Mouse (Mus musculus) frontal cortex, adult (tissue): ENCODE results near the gene Chd1.
A peak's percentile ranks its signal among the peaks of the same experiment; 100 is the strongest.
"Not testable (repeated sequence)": the region's sequence is repeated elsewhere in the genome, so short reads cannot be mapped to it uniquely, and the experiment has no call there.

Experiments
- ATAC-seq: cut with Nextera tagmentation; 2 replicates; pipeline ENCODE4 v1.9.2; 2017; ENCODE audit warnings: mild to moderate bottlenecking, moderate library complexity, mixed read lengths; ENCODE audit not compliant: low TSS enrichment

Chd1 gene

GRCm38 (mm10) chr17:15704475-15705300 is at the start of gene Chd1:
Chd1 (plus strand) TSS chr17:15704967.
- peak; percentile 93 for ATAC-seq

DNA sequence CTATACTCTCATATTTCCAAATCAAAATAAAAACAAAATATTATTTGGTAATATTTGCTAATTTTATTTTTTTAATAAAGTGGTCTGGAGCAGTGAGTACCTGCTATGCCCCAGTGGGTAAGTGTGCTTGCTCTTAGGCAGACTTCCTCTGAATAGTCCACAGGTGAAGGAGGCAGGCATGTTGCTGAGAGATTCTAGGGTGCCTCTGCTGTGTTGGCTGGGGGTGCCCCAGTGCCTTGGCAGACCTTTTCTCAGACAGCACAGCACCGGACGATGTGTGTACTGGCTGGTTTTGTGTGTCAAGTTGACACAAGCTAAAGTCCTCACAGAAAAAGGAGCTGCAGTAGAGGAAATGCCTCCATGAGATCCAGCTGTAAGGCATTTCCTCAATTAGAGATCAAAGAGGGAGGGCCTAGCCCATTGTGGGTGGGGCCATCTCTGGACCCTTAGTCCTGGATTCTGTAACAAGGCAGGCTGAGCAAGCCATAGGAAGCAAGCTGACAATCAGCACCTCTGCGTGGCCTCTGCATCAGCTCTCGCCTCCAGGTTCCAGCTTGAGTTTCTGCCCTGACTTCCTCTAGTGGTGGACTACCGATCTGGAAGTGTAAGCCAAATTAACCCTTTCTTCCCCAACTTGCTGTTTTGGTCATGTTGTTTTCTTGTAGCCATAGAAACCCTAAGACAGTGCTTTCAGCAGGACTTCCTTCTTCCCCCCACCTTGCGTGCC is 47.7 kb upstream of the Chd1 start:
- ATAC-seq: no peak

DNA sequence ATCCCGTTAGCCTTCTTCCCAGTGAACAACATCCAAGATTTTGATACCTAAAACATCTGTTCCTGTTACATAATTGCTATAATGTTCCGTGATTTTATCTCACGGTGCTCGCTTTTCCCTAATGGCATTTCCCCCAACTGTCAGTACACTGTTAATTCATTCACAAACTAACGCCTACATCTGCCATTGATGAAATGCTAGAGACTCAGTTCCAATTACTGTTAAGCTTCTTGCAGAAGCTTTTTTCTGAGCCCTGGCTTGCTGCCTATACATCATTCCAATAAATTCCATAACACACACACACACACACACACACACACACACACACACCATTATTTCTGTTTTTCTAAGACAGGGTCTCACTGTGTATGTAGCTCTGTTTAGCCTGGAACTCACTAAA is 31.9 kb upstream of the Chd1 start:
- no peak for ATAC-seq

GRCm38 (mm10) chr17:15677970-15678645 is 26.7 kb upstream of the Chd1 start:
- ATAC-seq: no peak

DNA sequence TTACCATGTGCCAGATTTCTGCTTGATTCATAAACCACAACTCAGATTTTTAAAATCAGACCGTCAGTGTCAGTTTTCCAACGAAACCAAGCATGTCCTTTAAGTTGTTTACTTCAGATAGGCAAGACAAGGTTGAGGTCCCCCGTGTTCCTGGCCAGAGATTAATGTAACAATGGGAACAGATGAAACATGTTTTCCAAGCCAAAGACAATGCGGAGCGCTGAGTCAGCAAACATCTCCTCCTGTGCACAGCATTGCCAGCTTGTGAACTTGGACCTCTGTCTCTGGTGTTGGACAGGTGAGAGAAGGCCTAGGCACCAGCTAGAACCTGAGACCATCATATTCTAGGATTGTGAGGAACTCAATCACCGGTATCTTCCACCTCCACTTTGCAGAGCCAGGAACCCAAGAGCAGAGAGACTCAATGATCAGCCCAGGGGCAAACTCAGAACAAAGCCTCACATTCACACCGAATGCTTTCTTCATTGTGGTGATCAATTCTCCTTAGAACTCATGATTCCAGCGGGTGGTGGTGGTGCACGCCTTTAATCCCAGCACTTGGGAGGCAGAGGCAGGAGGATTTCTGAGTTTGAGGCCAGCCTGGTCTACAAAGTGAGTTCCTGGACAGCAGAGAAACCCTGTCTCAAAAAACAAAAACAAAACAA is 24.7 kb upstream of the Chd1 start:
- no peak for ATAC-seq

GRCm38 (mm10) chr17:15680661-15681060 is 24.1 kb upstream of the Chd1 start:
- ATAC-seq: no peak

- no peak for ATAC-seq
Measured at GRCm38 (mm10) chr17:15686396-15686795, 18.4 kb upstream of the Chd1 start.

DNA sequence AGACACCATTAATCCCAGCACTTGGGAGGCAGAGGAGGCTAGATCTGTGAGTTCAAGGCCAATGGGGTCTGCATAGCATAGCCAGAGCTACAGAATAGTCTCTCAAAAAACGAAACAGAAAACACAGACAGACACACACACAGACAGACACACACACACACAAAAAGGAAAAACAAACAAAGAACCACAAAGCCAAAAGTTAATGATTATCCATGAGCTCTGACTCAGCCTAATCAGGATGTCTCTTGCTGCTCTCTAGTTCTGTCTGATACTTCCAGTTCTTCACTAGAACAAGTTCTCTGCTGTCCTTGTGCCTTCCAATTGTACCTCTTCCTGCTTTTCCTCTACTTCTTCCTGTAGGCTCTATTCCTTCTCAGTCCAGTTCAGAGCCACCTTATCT is 14.5 kb upstream of the Chd1 start:
- no peak for ATAC-seq

- ATAC-seq: no peak
Measured at GRCm38 (mm10) chr17:15695566-15695965, 9.2 kb upstream of the Chd1 start.

DNA sequence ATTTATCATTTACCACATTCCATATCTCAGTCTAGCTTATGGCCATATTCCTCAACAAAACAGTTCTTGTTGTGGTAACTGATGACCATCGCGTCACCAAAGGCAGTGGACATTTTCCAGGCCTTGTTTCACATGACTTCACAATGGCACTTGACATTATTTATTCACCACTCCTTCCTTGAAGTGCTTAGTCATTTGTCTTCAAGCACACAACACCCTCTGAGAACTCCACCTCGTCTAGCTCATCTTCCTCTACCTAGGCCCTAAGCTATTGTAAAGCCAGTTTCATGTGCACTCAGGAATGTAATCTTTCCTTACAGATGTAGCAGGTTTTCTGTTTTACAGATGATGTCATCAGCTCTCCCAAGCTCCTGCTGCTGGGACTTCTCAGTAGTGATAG is 5.8 kb upstream of the Chd1 start:
- ATAC-seq: no peak

DNA sequence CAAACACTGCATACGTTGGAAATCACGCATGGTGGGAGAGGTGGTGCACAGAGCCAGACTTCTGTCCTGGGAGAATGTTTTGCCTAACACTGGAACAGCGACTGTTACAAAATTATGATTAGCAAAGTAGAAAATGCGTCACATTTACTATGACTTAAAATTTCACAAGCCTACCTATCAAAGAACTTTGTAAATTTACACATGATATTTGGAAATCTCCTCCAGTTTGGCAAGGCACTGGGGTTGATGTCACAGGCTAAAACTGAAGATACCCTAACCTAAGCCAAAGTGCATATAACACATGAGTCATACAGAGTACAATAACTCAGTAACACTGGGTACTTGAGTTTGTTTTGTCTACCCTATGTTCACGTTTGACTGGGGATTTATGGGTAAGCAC is 3.3 kb upstream of the Chd1 start:
- no peak for ATAC-seq

GRCm38 (mm10) chr17:15704158-15704474 is 651 bp upstream of the Chd1 start:
- ATAC-seq: no peak; the same call in 1 of the 2 replicates

DNA sequence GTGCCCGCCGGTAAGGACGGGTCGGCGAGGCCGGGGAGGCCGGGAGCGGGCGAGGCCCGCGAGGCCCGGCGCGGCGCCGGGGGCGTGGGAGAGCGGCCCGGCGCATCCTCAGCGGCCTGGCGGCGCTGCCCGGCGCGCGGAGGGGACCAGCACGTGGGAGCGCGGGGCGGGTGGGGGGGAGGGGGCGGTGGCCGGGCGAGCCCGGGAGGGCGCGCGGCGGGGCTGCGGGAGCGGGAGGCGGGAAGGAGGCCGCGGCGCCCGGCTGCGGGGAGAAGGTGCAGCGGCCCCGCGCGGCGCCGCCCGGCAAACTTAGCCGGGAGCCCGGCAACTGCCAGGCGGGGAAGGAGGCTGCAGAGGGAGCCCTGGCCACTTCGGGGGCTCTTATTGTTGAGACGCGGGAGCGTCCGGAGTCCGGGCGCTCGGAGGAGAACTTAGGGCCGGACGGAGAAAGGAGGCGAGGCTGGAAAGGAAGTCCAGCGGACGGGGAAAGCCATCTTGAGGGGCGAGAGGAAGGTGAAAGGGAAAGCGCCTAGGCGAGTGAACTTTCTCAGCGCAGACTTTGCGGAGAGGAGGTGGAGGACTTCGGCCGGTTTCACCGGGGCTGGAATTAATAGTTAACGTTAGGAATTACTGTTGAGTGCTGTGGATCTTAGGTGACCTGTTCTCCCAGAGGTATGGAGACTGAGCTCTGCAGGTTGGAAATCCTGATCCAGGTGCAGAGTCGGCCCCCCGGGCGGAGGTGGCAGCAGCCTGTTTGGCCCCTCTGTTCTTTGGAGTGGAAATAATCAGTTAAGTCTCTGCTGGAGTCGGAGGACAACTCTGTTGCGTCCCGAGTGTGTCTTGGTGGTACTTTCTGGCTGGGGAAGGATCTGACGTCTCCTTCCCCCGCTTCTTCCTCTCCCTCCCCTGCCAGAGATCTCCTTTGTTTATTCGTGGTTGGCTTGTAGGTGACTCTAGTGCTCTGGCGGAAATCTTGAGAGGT is 827 bp downstream of the Chd1 start:
- peak; percentile 38 for ATAC-seq

- ATAC-seq: no peak
Measured at GRCm38 (mm10) chr17:15714507-15714906, 9.7 kb downstream of the Chd1 start.

DNA sequence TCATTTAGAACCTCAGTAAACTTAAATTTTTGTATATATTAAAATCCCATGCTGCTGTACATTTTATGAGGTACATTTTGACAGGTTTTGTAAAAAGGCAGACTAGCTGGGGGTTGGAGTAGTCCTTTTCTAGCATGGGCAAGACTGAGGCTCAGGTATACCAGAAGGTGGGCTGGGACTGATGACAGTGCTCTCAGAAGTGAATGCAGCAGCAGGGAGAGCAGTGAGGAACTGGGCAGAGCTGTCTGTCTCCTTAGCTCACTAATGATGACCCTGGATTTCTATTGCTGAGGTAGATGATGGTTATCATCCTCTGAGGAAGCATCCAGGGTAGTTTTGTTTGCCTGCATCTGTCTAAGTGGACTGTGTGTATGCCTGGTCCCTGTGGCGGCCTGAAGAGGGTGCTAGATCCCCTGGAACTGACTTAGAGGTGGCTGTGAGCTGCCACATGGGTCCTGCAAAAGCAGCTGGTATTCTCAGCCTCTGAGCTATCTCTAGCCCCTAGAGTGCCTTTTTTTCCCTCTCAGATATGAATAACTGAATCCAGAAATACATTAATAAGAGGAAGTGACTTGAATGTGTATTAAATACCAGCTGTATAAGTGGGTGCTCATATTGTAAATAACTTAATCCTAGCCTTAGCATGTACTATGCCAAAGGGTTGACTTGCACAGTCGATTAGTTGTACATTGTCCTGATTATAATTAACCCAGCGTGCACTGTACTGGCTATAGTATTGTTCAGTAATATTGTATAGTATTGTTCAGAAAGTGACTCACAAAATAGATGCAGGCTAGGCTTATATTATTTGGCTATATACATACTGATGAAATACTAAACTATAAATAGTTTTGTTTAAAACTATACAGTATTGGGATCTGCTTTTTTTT is 10.5 kb downstream of the Chd1 start:
- peak; percentile 74 for ATAC-seq

DNA sequence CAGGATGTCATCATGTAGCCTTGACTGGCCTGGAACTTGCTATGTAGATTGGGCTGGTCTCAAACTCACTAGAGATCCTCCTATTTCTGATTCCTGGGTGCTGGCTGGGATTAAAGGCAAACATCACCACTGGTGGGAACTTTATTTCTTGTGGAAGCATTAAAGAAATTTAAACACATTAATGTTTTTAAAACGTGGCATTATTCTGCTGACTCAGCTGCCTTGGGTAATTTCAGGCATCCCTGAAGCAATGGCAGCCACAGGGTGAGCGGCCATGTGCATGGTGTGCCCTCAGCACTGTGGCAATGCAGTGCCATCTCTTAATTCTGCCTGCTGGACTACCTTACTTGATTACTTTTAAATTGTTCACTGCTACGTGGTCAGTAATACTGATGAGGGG is 11.2 kb downstream of the Chd1 start:
- no peak for ATAC-seq

GRCm38 (mm10) chr17:15720841-15721240 is 16.1 kb downstream of the Chd1 start:
- no peak for ATAC-seq

DNA sequence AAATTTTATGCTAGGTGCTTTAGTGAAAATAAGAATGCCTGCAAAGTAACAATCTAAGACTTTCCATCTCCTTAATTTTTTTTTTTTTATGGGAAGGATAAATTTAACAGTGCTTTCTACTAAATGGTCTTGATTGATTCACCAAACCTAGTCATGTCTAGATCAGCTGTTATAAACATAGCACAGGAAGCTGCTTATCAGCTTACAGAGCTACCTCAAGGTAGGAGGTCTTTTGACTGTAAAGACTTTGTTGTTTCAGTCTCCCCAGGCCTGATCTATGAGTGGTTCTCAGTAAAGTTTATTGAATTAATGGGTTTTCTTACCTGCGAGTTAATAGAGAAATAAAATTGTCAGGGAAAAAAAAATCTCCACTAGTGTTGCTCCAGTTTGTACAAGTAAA is 18.5 kb downstream of the Chd1 start:
- ATAC-seq: no peak

GRCm38 (mm10) chr17:15723866-15724475 is 19.2 kb downstream of the Chd1 start:
- not testable (repeated sequence) for ATAC-seq

DNA sequence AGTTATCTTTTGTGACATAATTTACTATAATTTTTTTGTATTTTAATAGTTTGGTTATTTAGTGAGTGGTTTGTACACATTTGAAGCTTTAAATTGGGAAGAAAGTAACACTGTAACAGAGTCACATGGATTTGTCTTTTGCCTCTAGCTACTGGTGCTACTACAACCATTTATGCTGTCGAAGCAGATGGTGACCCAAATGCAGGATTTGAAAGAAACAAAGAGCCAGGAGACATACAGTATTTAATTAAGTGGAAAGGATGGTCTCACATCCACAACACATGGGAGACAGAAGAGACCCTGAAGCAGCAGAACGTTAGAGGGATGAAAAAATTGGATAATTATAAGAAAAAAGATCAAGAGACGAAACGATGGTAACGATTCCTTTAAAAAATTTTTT is 26.9 kb downstream of the Chd1 start:
- no peak for ATAC-seq
